Comparison of ENCODE assay signal across 8 mouse cellular contexts in genomic region chr1:162570931-162571601, GRCm38 (mm10). TPM values are rescaled to one million over a fixed set of nuclear protein-coding genes. Genes with fewer than 3 reads are reported as not detected.
DNase-seq lines count a peak whose midpoint lies in the region; ATAC-seq and TF ChIP-seq lines count a peak whose summit lies in the region.

No protein-coding gene starts in this region.

- H3K9ac ChIP-seq in forebrain, embryonic 12.5 days = peak overlapping the region; percentile 87
- peak overlapping the region; percentile 96 for H3K9ac ChIP-seq in hindbrain, embryonic 16.5 days (ENCODE audit: low read depth, low read length)
- peak overlapping the region; percentile 89 for H3K9ac ChIP-seq in midbrain, embryonic 12.5 days (replicated peaks)
- H3K9ac ChIP-seq in stomach, postnatal 0 days (ENCODE audit: low read length) = peak overlapping the region; percentile 94

- WGBS in forebrain, embryonic 12.5 days = under 1% methylated on average over 42 of the region's 46 CpGs
- WGBS in hindbrain, embryonic 16.5 days = under 1% methylated on average over 45 of the region's 46 CpGs
- WGBS in limb, embryonic 10.5 days = under 1% methylated on average over 46 of the region's 46 CpGs
- under 1% methylated on average over 42 of the region's 46 CpGs for WGBS in midbrain, embryonic 12.5 days
- under 1% methylated on average over 46 of the region's 46 CpGs for WGBS in stomach, postnatal 0 days

- peak; percentile 47 for DNase-seq in heart, adult 8-10 months (ENCODE audit: low spot score)
- DNase-seq in heart, postnatal 25 days (ENCODE audit: low spot score) = no peak
- peak; percentile 87 for DNase-seq in T-cell, adult 2 months (ENCODE audit: low spot score)
- DNase-seq in limb, embryonic 10.5 days (ENCODE audit: low spot score) = no peak
- peak; percentile 18 for DNase-seq in stomach, postnatal 0 days (ENCODE audit: low spot score)

- peak overlapping the region; percentile 87 for H3K4me3 ChIP-seq in forebrain, embryonic 12.5 days (replicated peaks)
- H3K4me3 ChIP-seq in hindbrain, embryonic 16.5 days (ENCODE audit: low read length) = peak overlapping the region; percentile 100
- H3K4me3 ChIP-seq in limb, embryonic 10.5 days = peak overlapping the region; percentile 91
- peak overlapping the region; percentile 89 for H3K4me3 ChIP-seq in midbrain, embryonic 12.5 days
- peak overlapping the region; percentile 99 for H3K4me3 ChIP-seq in stomach, postnatal 0 days (ENCODE audit: low read depth, low read length)

- H3K9me3 ChIP-seq in forebrain, embryonic 12.5 days = no peaks in the 10 kb centered on the region
- H3K9me3 ChIP-seq in hindbrain, embryonic 16.5 days (ENCODE audit: control insufficient read depth, low read length) = no peaks in the 10 kb centered on the region
- no peaks in the 10 kb centered on the region for H3K9me3 ChIP-seq in limb, embryonic 10.5 days (replicated peaks)
- no peaks in the 10 kb centered on the region for H3K9me3 ChIP-seq in midbrain, embryonic 12.5 days
- no peaks in the 10 kb centered on the region for H3K9me3 ChIP-seq in stomach, postnatal 0 days (ENCODE audit: control insufficient read depth, low read length)

- H3K27me3 ChIP-seq in forebrain, embryonic 12.5 days = no peaks in the 10 kb centered on the region
- H3K27me3 ChIP-seq in hindbrain, embryonic 16.5 days (replicated peaks; ENCODE audit: control insufficient read depth, insufficient read depth, low read length) = no peaks in the 10 kb centered on the region
- no peaks in the 10 kb centered on the region for H3K27me3 ChIP-seq in limb, embryonic 10.5 days (ENCODE audit: low read depth, poor library complexity, severe bottlenecking)
- no peaks in the 10 kb centered on the region for H3K27me3 ChIP-seq in midbrain, embryonic 12.5 days
- H3K27me3 ChIP-seq in stomach, postnatal 0 days (ENCODE audit: control insufficient read depth, insufficient read depth, low read length) = no peaks in the 10 kb centered on the region

- no peak for TF ChIP-seq CTCF in stomach, postnatal 0 days (IDR thresholded peaks at IDR 0.05; ENCODE audit: low read depth)

- ATAC-seq in forebrain, embryonic 12.5 days (ENCODE audit: low FRiP score) = peak; percentile 21; the same call in 1 of the 2 replicates
- peak; percentile 19 for ATAC-seq in hindbrain, embryonic 16.5 days
- no peak for ATAC-seq in midbrain, embryonic 12.5 days (ENCODE audit: low FRiP score, low read depth)
- ATAC-seq in stomach, postnatal 0 days (ENCODE audit: low FRiP score, low TSS enrichment) = peak; percentile 1; the same call in 1 of the 2 replicates

- H3K27ac ChIP-seq in forebrain, embryonic 12.5 days = peak overlapping the region; percentile 93
- peak overlapping the region; percentile 97 for H3K27ac ChIP-seq in hindbrain, embryonic 16.5 days (ENCODE audit: low read depth, low read length)
- peak overlapping the region; percentile 97 for H3K27ac ChIP-seq in limb, embryonic 10.5 days
- peak overlapping the region; percentile 92 for H3K27ac ChIP-seq in midbrain, embryonic 12.5 days (replicated peaks)
- peak overlapping the region; percentile 87 for H3K27ac ChIP-seq in stomach, postnatal 0 days (replicated peaks)

- TF ChIP-seq EP300 in stomach, postnatal 0 days (optimal IDR thresholded peaks at IDR 0.05) = no peak

- peak overlapping the region; percentile 66 for H3K4me2 ChIP-seq in forebrain, embryonic 12.5 days
- peak overlapping the region; percentile 74 for H3K4me2 ChIP-seq in hindbrain, embryonic 16.5 days (ENCODE audit: low read length)
- peak overlapping the region; percentile 71 for H3K4me2 ChIP-seq in midbrain, embryonic 12.5 days (replicated peaks)
- peak overlapping the region; percentile 77 for H3K4me2 ChIP-seq in stomach, postnatal 0 days (replicated peaks; ENCODE audit: low read depth)

- H3K4me1 ChIP-seq in forebrain, embryonic 12.5 days = peaks cover 13% of the 10 kb centered on the region
- peaks cover 8% of the 10 kb centered on the region for H3K4me1 ChIP-seq in hindbrain, embryonic 16.5 days (ENCODE audit: control insufficient read depth, insufficient read depth, low read depth, low read length)
- peaks cover 23% of the 10 kb centered on the region for H3K4me1 ChIP-seq in limb, embryonic 10.5 days
- peaks cover 12% of the 10 kb centered on the region; the same call in 1 of the 2 replicates for H3K4me1 ChIP-seq in midbrain, embryonic 12.5 days
- H3K4me1 ChIP-seq in stomach, postnatal 0 days (replicated peaks; ENCODE audit: control insufficient read depth, insufficient read depth) = no peaks in the 10 kb centered on the region

- intact Hi-C loops in heart, postnatal 25 days (cut with DNase I) = no loop called here

- peaks cover 13% of the 10 kb centered on the region for H3K36me3 ChIP-seq in forebrain, embryonic 12.5 days (replicated peaks)
- H3K36me3 ChIP-seq in hindbrain, embryonic 16.5 days (ENCODE audit: control insufficient read depth, insufficient read depth, low read length) = peaks cover 10% of the 10 kb centered on the region
- H3K36me3 ChIP-seq in limb, embryonic 10.5 days = peaks cover 20% of the 10 kb centered on the region
- peaks cover 12% of the 10 kb centered on the region for H3K36me3 ChIP-seq in midbrain, embryonic 12.5 days
- H3K36me3 ChIP-seq in stomach, postnatal 0 days (ENCODE audit: control insufficient read depth, insufficient read depth, low read length) = peaks cover 3% of the 10 kb centered on the region; the same call in 1 of the 2 replicates

RNA-seq across cellular contexts. Expression of gene Vamp4, which starts 0.8 kb away (rescaled TPM):
- total RNA-seq in heart, adult 8-10 months (2022) = 10 to 100 TPM; 20.9 to 25.3 (median 24.1) TPM
- total RNA-seq in heart, postnatal 25 days (2021) = 10 to 100 TPM; 19.9 to 24.0 TPM
- 61.2 and 66.2 TPM in 2 replicates for polyA plus RNA-seq in forebrain, embryonic 12.5 days (2016; fragmentation: Nextera tagmentation; extraction: Ambion mirVana)
- polyA plus RNA-seq in hindbrain, embryonic 16.5 days (2015; fragmentation: Nextera tagmentation; extraction: Ambion mirVana) = 79.8 and 90.4 TPM in 2 replicates
- polyA plus RNA-seq in limb, embryonic 10.5 days (2016; fragmentation: Nextera tagmentation; extraction: Ambion mirVana) = 46.1 and 50.7 TPM in 2 replicates
- 66.0 and 68.8 TPM in 2 replicates for polyA plus RNA-seq in midbrain, embryonic 12.5 days (2016; fragmentation: Nextera tagmentation; extraction: Ambion mirVana)
- polyA plus RNA-seq in stomach, postnatal 0 days (2015; fragmentation: Nextera tagmentation; extraction: Ambion mirVana) = 32.9 and 33.1 TPM in 2 replicates

RNA-seq across cellular contexts. Expression of gene Mettl13, which starts 22.7 kb away (rescaled TPM):
- total RNA-seq in heart, adult 8-10 months (2022) = 1 to 10 TPM; 4.5 to 6.7 (median 5.6) TPM
- total RNA-seq in heart, postnatal 25 days (2021) = 1 to 10 TPM; 4.1 to 5.7 TPM
- 23.4 and 26.1 TPM in 2 replicates for polyA plus RNA-seq in forebrain, embryonic 12.5 days (2016; fragmentation: Nextera tagmentation; extraction: Ambion mirVana)
- 15.7 and 17.5 TPM in 2 replicates for polyA plus RNA-seq in hindbrain, embryonic 16.5 days (2015; fragmentation: Nextera tagmentation; extraction: Ambion mirVana)
- polyA plus RNA-seq in limb, embryonic 10.5 days (2016; fragmentation: Nextera tagmentation; extraction: Ambion mirVana) = 35.0 and 37.0 TPM in 2 replicates
- polyA plus RNA-seq in midbrain, embryonic 12.5 days (2016; fragmentation: Nextera tagmentation; extraction: Ambion mirVana) = 22.5 and 24.0 TPM in 2 replicates
- polyA plus RNA-seq in stomach, postnatal 0 days (2015; fragmentation: Nextera tagmentation; extraction: Ambion mirVana) = 9.0 and 9.1 TPM in 2 replicates

Comparison
In these comparisons a context has a peak if more than half of its experiments do, and no peak if none do; other contexts are left out.
1. DNase-seq: peak in heart, adult 8-10 months (single experiment), T-cell, adult 2 months (single experiment) and stomach, postnatal 0 days (single experiment); none in heart, postnatal 25 days (single experiment) and limb, embryonic 10.5 days (single experiment).
2. Peak in every context shown above with its lines, with median percentiles within 50 percentile points of each other: H3K27ac ChIP-seq, H3K4me2 ChIP-seq, H3K4me3 ChIP-seq and H3K9ac ChIP-seq.